Mouse (Mus musculus) adrenal gland, postnatal 14 days (tissue): ENCODE results near the gene Lrriq4. TPM values are rescaled to one million over a fixed set of nuclear protein-coding genes. Genes with fewer than 3 reads are reported as not detected.
"Not testable (repeated sequence)": the region's sequence is repeated elsewhere in the genome, so short reads cannot be mapped to it uniquely, and the experiment has no call there.

Experiments
- DNase-seq: peaks from one replicate; pipeline ENCODE4 v3.0.0; 2021; ENCODE audit warnings: mixed read lengths
- total RNA-seq: library from RNA; stranded (reverse); gene quantifications from 2 replicates; pipeline ENCODE4 v1.2.3, GENCODE M21; 2021

Gene Lrriq4
- total RNA-seq, 1 experiment from 2014 or later: not detected

- DNase-seq: no peak
These were observed 38.9 kb downstream of the Lrriq4 start for GRCm38 (mm10) chr3:30683190-30683589.

- DNase-seq: no peak
These were observed 42.9 kb downstream of the Lrriq4 start for GRCm38 (mm10) chr3:30687216-30687615.

- DNase-seq: no peak
These were observed 46.7 kb downstream of the Lrriq4 start for GRCm38 (mm10) chr3:30690976-30691375.

- DNase-seq: no peak
These were observed 51.4 kb downstream of the Lrriq4 start for GRCm38 (mm10) chr3:30695661-30696060.

GRCm38 (mm10) chr3:30696346-30696745 lies 52.0 kb downstream of the Lrriq4 start:
- DNase-seq: peak; percentile 61

- no peak for DNase-seq
These were observed 53.6 kb downstream of the Lrriq4 start for GRCm38 (mm10) chr3:30697891-30698290.

- not testable (repeated sequence) for DNase-seq
These were observed 55.6 kb downstream of the Lrriq4 start, which contains the start of gene Lrrc31 for GRCm38 (mm10) chr3:30699711-30700505. Gene Lrrc31, minus strand, starts transcription at chr3:30699843.

- no peak for DNase-seq
These were observed 61.7 kb downstream of the Lrriq4 start for GRCm38 (mm10) chr3:30705977-30706376.

GRCm38 (mm10) chr3:30706614-30707276 lies 62.4 kb downstream of the Lrriq4 start:
- DNase-seq: no peak

GRCm38 (mm10) chr3:30710191-30710590 lies 65.9 kb downstream of the Lrriq4 start:
- no peak for DNase-seq

GRCm38 (mm10) chr3:30713334-30713733 lies 69.0 kb downstream of the Lrriq4 start:
- peak; percentile 17 for DNase-seq

- DNase-seq: no peak
These were observed 74.3 kb downstream of the Lrriq4 start for GRCm38 (mm10) chr3:30718649-30719048.

Other genes with a start within 250 kb of the Lrriq4 start
- gene Mecom, start 96.5 kb upstream of the Lrriq4 start, total RNA-seq: 15.4 and 15.6 TPM in 2 replicates
- gene Actrt3, start 44.6 kb upstream of the Lrriq4 start, total RNA-seq: not detected in 2 replicates
- 20.1 and 25.7 TPM in 2 replicates for gene Mynn, start 42.4 kb upstream of the Lrriq4 start, total RNA-seq
- not detected in 2 replicates for gene Lrrc34, start 3.4 kb downstream of the Lrriq4 start, total RNA-seq
- gene Lrrc31, start 55.3 kb downstream of the Lrriq4 start, total RNA-seq: 0.15 TPM in 1 of 2 replicates, not detected in the other
- not detected in 2 replicates for gene Samd7, start 101.8 kb downstream of the Lrriq4 start, total RNA-seq
- 89.3 and 92.6 TPM in 2 replicates for gene Sec62, start 148.4 kb downstream of the Lrriq4 start, total RNA-seq
- 1.4 and 5.4 TPM in 2 replicates for gene Gpr160, start 211.4 kb downstream of the Lrriq4 start, total RNA-seq